Mouse (Mus musculus) heart, embryonic 12.5 days (tissue): ENCODE data around the gene Snrpc. TPM values are rescaled to one million over a fixed set of nuclear protein-coding genes. Genes with fewer than 3 reads are reported as not detected.

Experiments used
- ATAC-seq: fragments of 200-750 bp; cut with Nextera tagmentation; 2 replicates; pipeline ENCODE4 v1.8.0; 2017; ENCODE audit warnings: moderate TSS enrichment, moderate library complexity; ENCODE audit not compliant: insufficient number of reproducible peaks, low FRiP score
- H3K27ac ChIP-seq: fragments of 300-500 bp; sonication (generic); 2 replicates; pipeline ENCODE4 v1.5.1; 2016; ENCODE audit warnings: mild to moderate bottlenecking, moderate library complexity; ENCODE audit not compliant: poor library complexity, severe bottlenecking
- H3K27me3 ChIP-seq: fragments of 300-500 bp; sonication (generic); replicated peaks from 2 replicates; pipeline ENCODE4 v1.6.1; 2016; ENCODE audit warnings: mild to moderate bottlenecking, moderate library complexity
- H3K36me3 ChIP-seq: fragments of 300-500 bp; sonication (generic); 2 replicates; pipeline ENCODE4 v1.6.1; 2016; ENCODE audit warnings: mild to moderate bottlenecking, moderate library complexity
- H3K4me1 ChIP-seq: fragments of 300-500 bp; sonication (generic); replicated peaks from 2 replicates; pipeline ENCODE4 v1.6.1; 2016; ENCODE audit warnings: mild to moderate bottlenecking
- H3K4me2 ChIP-seq: fragments of 300-500 bp; sonication (generic); 2 replicates; pipeline ENCODE4 v1.6.1; 2016; ENCODE audit warnings: mild to moderate bottlenecking, moderate library complexity
- H3K4me3 ChIP-seq: fragments of 300-500 bp; sonication (generic); 2 replicates; pipeline ENCODE4 v1.5.1; 2016; ENCODE audit warnings: mild to moderate bottlenecking
- H3K9ac ChIP-seq: fragments of 300-500 bp; sonication (generic); 2 replicates; pipeline ENCODE4 v1.6.1; 2016; ENCODE audit warnings: mild to moderate bottlenecking, moderate library complexity
- H3K9me3 ChIP-seq: fragments of 300-500 bp; sonication (generic); replicated peaks from 2 replicates; pipeline ENCODE4 v1.6.1; 2016; ENCODE audit warnings: mild to moderate bottlenecking, moderate library complexity
- WGBS: fragments of 180-500 bp; shearing (Covaris S2); methylation state at CpG from one replicate; pipeline ENCODE4 v1.1.7; 2016; 5-methylcytosine and 5-hydroxymethylcytosine counted together
- polyA plus RNA-seq: library from polyadenylated mRNA; unstranded; fragments of >200 nt; fragmentation: Nextera tagmentation; extraction: Ambion mirVana; gene quantifications from 2 replicates; pipeline ENCODE4 v1.2.1, GENCODE M21; 2016

The Snrpc gene
- polyA plus RNA-seq, 1 experiment from 2014 or later = 222 TPM

- WGBS = under 1% methylated on average over 58 of the region's 62 CpGs
These were observed 17.9 kb upstream of the Snrpc start for GRCm38 (mm10) chr17:27819971-27820567.

GRCm38 (mm10) chr17:27820568-27821406, 17.2 kb upstream of the Snrpc start, which contains the start of gene D17Wsu92e:
Gene D17Wsu92e (minus strand): TSS chr17:27820648.
- Histone ChIP-seq H3K4me3 (peak within 1 kb of the TSS; percentile 84), H3K27ac (peak within 1 kb of the TSS; percentile 85), H3K9me3 (no peaks in the 10 kb centered on the region), H3K36me3 (no peaks in the 10 kb centered on the region), H3K9ac (peak within 1 kb of the TSS; percentile 94), H3K4me1 (peaks cover 28% of the 10 kb centered on the region), H3K27me3 (no peaks in the 10 kb centered on the region), H3K4me2 (peak within 1 kb of the TSS; percentile 97)
- ATAC-seq = peak; percentile 96
- 2% methylated on average over 42 of the region's 56 CpGs for WGBS

More at GRCm38 (mm10) chr17:27819971-27820567, 17.9 kb upstream of the Snrpc start:
- peak overlapping the region; percentile 97 for H3K4me2 ChIP-seq
- peaks cover 31% of the 10 kb centered on the region for H3K4me1 ChIP-seq
- H3K27ac ChIP-seq = peak overlapping the region; percentile 85
- ATAC-seq = peak; percentile 83
- H3K9me3 ChIP-seq = no peaks in the 10 kb centered on the region
- no peaks in the 10 kb centered on the region for H3K36me3 ChIP-seq
- H3K27me3 ChIP-seq = no peaks in the 10 kb centered on the region
- peak overlapping the region; percentile 94 for H3K9ac ChIP-seq
- peak overlapping the region; percentile 84 for H3K4me3 ChIP-seq

- Histone ChIP-seq H3K36me3 (no peaks in the 10 kb centered on the region), H3K4me1 (peaks cover 37% of the 10 kb centered on the region), H3K4me2 (peak overlapping the region; percentile 97), H3K27me3 (no peaks in the 10 kb centered on the region), H3K4me3 (peak overlapping the region; percentile 84), H3K9me3 (no peaks in the 10 kb centered on the region), H3K27ac (peak overlapping the region; percentile 80), H3K9ac (peak overlapping the region; percentile 75; the same call in 1 of the 2 replicates)
- 54% methylated on average over 9 of the region's 9 CpGs for WGBS
- no peak for ATAC-seq
These were observed 16.3 kb upstream of the Snrpc start for GRCm38 (mm10) chr17:27821407-27822338.

- Histone ChIP-seq H3K27ac (no peak overlapping the region), H3K36me3 (no peaks in the 10 kb centered on the region), H3K4me3 (no peak overlapping the region), H3K4me2 (no peak overlapping the region), H3K9me3 (no peaks in the 10 kb centered on the region), H3K27me3 (no peaks in the 10 kb centered on the region), H3K9ac (no peak overlapping the region), H3K4me1 (peaks cover 35% of the 10 kb centered on the region)
- WGBS = 79% methylated on average over 9 of the region's 9 CpGs
- no peak for ATAC-seq
These were observed 14.6 kb upstream of the Snrpc start for GRCm38 (mm10) chr17:27823142-27823905.

- ATAC-seq = no peak
- no peaks in the 10 kb centered on the region for H3K36me3 ChIP-seq
- no peak overlapping the region for H3K4me3 ChIP-seq
- H3K9ac ChIP-seq = no peak overlapping the region
- WGBS = 60% methylated on average over 1 of the region's 1 CpGs
- no peaks in the 10 kb centered on the region for H3K27me3 ChIP-seq
- H3K4me1 ChIP-seq = peaks cover 25% of the 10 kb centered on the region
- H3K4me2 ChIP-seq = no peak overlapping the region
- H3K9me3 ChIP-seq = no peaks in the 10 kb centered on the region
- no peak overlapping the region for H3K27ac ChIP-seq
These were observed 13.0 kb upstream of the Snrpc start for GRCm38 (mm10) chr17:27824941-27825340.

- Histone ChIP-seq H3K9me3 (0 out of 2 replicates have a peak, but pooled peaks cover 2% of the 10 kb centered on the region), H3K4me2 (peak overlapping the region; percentile 69), H3K27me3 (no peaks in the 10 kb centered on the region), H3K4me3 (0 out of 2 replicates have a peak overlapping the region, but pooled peaks have one; percentile 44), H3K4me1 (peaks cover 25% of the 10 kb centered on the region), H3K9ac (no peak overlapping the region), H3K27ac (no peak overlapping the region), H3K36me3 (no peaks in the 10 kb centered on the region)
- ATAC-seq = no peak
- WGBS = 35% methylated on average over 3 of the region's 3 CpGs
These were observed 12.4 kb upstream of the Snrpc start for GRCm38 (mm10) chr17:27825539-27825938.

- ATAC-seq = peak; percentile 84
- peak overlapping the region; percentile 69 for H3K4me2 ChIP-seq
- H3K27me3 ChIP-seq = no peaks in the 10 kb centered on the region
- H3K9me3 ChIP-seq = 0 out of 2 replicates have a peak, but pooled peaks cover 2% of the 10 kb centered on the region
- peak overlapping the region; percentile 44 for H3K4me3 ChIP-seq
- WGBS = 3% methylated on average over 22 of the region's 22 CpGs
- H3K4me1 ChIP-seq = peaks cover 21% of the 10 kb centered on the region
- no peaks in the 10 kb centered on the region for H3K36me3 ChIP-seq
- peak overlapping the region; percentile 45; the same call in 1 of the 2 replicates for H3K27ac ChIP-seq
- H3K9ac ChIP-seq = peak overlapping the region; percentile 63
These were observed 11.7 kb upstream of the Snrpc start for GRCm38 (mm10) chr17:27825984-27826905.

- Histone ChIP-seq H3K27me3 (no peaks in the 10 kb centered on the region), H3K9ac (peak overlapping the region; percentile 63), H3K4me3 (peak overlapping the region; percentile 44), H3K27ac (peak overlapping the region; percentile 13; the same call in 1 of the 2 replicates), H3K4me1 (peaks cover 15% of the 10 kb centered on the region), H3K4me2 (peak overlapping the region; percentile 69), H3K36me3 (no peaks in the 10 kb centered on the region), H3K9me3 (0 out of 2 replicates have a peak, but pooled peaks cover 2% of the 10 kb centered on the region)
- WGBS = under 1% methylated on average over 8 of the region's 9 CpGs
- ATAC-seq = no peak
These were observed 11.0 kb upstream of the Snrpc start for GRCm38 (mm10) chr17:27826908-27827383.

- Histone ChIP-seq H3K36me3 (no peaks in the 10 kb centered on the region), H3K9ac (no peak overlapping the region), H3K27me3 (no peaks in the 10 kb centered on the region), H3K27ac (no peak overlapping the region), H3K4me3 (no peak overlapping the region), H3K9me3 (0 out of 2 replicates have a peak, but pooled peaks cover 2% of the 10 kb centered on the region), H3K4me1 (peaks cover 15% of the 10 kb centered on the region), H3K4me2 (no peak overlapping the region)
- WGBS = 44% methylated on average over 6 of the region's 6 CpGs
- ATAC-seq = no peak
These were observed 10.4 kb upstream of the Snrpc start for GRCm38 (mm10) chr17:27827511-27827910.
